Mouse (Mus musculus) thymus, postnatal 10 days (tissue): Measurements from ENCODE around the gene Paf1.

Experiments
- DNase-seq, 2 experiments: peaks; one replicate each; pipeline ENCODE4 v3.0.0; 2021; ENCODE audit warnings: low spot score in 2 of 2

The Paf1 gene

DNA sequence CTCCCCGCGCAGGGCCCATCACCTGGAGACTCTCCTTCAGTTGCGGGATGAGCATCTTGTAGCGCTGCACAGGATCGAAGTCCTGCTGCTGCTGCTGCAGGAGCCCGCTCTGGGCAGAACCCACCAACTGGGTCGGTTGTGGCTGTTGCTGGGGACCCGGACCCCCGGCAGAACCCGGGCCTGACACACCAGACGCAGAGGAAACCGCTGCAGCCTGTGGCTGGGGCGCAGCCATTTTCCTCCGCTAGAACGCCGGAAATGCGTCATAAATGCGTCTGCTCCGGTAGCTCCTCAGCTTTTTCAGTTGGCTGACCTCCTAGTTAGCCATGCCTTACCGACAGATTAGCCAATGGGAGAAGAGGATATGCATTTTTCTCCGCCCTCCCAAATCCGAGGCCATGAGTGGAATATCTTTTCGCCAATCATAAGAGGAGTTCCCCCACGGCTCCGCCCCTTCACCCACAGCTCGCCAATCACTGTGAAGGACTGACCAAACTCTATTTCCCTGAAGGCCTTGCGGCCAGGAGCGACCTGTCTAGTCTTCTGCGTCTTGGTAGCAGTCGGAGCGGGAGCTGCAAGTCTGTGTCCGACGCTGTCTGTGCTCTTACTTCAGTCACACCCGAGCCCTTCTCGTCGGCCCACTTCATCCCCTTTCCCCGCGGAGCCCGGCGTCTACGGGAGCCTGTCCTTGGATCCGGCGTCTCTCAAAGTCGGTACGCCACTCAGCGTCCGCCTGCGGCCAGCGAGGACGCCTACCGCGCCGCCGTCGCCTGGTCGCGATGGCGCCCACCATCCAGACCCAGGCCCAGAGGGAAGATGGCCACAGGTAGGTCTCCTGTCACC lies at the start of gene Paf1, which contains the start of gene Med29:
Paf1 (plus strand) TSS at position 523 of the 843 bp plus-strand sequence.
Med29 (minus strand) TSS at position 280 of the 843 bp plus-strand sequence.
- DNase-seq = peak; percentile 90 to 94

DNA sequence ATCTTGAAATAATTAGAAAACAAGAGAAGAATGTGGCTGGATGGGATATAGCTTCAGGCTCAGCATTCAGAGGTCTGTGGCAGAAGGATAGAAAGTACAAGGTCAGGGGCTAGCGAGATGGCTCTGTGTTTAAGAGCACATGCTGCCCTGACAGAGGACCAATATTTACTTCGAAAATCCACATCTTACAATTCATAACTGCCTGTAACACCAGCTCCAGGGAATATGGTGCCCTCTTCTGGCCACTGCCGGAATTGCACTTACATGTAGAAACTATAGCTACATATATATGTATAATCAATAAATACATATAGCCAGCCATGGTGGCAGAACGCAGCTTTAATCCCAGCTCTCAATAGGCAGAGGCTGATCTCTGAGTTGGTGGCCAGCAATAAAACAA lies 48.1 kb upstream of the Paf1 start:
- peak; percentile 29 to 67 for DNase-seq

DNA sequence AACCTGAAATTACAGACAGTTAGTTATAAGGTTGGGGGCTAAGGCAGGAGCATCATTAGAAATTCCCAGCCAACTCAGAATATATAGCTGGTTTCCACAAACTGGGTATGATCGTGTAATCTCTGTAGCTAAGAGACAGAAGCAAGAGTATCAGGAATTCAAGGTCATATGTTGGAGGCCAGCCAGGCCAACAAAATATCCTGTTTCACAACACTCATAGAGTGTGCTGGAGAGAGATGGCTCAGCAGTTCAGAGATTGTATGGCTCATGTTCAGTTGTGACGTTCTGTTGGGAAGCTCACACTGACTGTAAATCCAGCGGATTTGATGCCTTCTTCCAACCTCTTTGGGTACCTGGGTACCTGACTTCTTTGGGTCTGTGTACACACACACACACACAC lies 45.0 kb upstream of the Paf1 start:
- no peak for DNase-seq

DNA sequence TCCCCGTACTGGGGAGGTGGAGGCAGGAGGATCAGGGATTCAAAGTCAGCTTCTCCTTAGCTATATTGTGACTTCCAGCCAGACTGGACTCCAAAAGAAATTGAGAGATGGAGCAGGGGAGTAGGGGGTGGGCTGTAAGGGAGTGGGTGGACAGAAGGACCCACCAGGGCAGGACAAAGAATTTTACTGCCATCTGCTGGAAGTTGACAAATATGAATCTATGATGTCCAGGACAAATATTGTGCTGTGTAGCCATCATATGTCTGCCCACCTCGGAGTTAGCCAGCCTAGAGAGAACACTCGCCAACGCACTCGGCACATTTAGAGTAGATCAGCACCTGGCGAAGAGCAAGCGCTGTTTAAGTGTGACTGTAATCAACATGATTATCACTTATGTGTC lies 44.1 kb upstream of the Paf1 start:
- no peak for DNase-seq

DNA sequence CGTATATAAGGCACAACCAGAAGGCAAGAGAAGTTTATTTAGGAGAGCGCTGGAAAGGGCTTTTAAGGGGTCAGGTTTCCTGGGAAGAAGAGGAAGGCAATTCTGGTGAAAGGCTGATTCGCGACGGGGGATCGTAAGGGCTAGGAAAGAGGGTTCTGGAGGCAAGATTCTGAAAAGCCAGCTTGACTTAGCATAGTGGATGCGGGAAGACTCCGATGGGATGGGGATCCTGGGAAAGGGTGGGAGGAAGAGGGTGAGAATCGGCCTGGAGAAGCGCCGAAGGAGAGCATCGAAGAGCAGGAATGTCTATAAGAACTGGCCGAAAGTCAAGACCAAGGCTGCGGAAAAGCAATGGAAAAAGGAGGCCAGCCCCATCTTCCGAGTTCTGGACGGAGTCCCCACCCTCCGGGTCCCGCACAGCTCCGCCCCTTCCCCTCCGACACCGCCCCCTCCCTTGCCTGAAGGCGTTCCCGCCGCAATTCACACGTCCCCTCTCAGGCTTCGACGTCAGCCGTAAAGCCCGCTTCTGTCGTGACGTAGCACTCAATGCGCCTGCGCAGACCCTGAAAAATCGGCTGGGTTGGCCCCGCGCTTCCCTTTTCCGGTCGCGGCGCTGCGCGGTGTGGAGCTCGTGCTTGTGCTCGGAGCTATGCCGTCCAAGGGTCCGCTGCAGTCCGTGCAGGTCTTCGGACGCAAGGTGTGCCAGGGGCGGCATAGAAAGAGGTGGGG lies 42.4 kb upstream of the Paf1 start, which contains the start of gene Rps16:
Rps16 (plus strand) TSS at position 498 of the 729 bp plus-strand sequence.
- peak; percentile 98 to 99 for DNase-seq

DNA sequence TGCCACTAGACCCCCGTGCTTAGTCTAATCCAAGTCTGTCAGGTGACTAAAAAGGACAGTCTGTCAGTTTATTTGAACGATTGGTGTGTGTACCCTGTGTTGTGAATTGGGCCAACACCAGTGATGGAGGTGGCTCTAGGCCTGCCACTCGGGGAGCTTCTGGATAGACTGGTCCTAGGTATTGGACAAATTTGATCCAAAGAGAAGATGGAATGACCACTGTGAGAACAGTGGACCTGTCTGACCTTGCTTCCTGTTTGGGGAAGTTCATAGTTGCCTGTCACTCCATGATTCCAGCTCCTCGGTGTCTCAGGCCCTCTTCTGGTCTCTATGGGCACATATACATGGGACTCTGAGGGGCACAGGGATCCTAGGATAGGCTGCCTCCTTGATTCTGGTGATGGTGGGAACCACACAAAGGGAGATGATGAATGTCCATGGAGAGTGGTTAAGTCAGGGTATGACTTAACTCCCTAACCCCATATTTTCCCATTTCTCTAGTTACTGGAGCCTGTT lies 41.0 kb upstream of the Paf1 start:
- no peak for DNase-seq

DNA sequence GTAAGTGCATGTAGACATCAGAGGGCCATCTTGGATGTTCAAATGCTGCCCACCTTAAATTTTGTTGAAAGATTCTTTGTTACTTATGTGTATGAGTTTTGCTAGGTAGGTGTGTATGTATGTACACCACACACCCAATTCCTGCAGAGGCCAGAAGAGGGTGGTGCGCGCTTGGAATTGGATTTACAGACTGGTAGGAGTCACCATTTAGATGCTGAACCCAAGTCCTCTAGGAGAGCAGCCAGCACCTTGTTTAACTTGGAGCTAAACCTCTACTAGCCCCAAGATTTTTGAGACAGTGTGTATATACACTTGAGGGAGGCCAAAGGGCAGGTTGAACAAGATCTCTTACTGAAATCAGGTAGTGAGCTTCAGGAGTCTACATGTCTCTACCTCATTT lies 39.5 kb upstream of the Paf1 start:
- DNase-seq = no peak

DNA sequence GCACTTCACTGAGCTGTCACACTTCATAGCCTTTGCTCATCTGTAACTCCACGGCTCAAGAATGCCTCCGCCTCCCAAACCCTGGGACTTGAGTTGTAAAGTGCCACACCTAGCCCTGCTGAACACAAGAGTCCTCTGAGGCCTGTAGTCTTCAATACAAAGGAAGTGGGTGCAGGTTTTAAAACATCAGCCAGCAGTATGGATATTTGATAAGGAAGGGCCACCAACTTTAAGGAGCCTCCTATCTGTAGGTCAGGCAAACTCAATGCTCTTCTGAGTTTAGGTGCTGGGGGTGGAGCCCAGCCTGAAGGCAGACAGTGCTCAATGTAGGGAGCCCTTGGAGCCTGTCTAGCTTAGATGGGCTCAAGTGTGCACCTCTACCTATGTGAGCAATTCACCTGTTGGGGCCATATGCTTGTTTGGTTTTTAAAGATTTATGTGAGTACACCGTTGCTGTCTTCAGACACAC lies 38.6 kb upstream of the Paf1 start:
- DNase-seq = no peak

DNA sequence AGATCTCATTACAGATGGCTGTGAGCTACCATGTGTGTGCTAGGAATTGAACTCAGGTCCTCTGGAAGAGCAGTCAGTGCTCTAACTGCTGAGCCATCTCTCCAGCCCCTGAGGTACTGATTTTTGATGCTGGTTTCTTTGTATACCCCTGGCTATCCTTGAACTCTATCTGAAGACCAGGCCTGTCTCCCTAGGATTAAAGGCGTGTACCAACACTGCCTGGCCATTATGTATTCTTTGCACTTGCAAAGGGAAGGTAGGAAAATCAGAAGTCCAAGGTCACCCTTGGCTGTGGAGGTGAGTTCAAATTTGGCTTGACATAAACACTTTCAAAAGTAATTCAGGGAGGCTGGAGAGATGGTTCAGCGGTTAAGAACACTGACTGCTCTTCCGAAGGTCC lies 38.2 kb upstream of the Paf1 start:
- DNase-seq = no peak

DNA sequence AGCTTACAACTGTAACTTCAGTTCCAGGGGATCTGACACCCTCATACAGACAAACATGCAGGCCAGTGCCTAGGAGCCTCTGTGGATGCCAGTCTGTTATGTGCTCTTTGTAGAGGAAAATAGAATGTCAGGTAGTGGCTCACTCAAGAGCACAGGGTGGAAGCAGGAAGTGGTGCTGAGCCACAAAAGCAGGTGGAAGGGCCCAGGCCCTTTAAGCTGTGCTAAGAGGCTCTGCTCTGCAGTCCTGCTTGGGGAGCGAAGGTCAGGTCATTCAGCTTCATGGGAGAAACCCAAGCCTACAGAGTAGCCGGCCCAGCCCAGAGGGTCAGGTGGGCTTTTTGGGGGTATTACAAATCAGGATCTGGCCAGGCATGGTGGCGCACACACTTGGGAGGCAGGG lies 37.5 kb upstream of the Paf1 start:
- peak; percentile 49 to 58 for DNase-seq

DNA sequence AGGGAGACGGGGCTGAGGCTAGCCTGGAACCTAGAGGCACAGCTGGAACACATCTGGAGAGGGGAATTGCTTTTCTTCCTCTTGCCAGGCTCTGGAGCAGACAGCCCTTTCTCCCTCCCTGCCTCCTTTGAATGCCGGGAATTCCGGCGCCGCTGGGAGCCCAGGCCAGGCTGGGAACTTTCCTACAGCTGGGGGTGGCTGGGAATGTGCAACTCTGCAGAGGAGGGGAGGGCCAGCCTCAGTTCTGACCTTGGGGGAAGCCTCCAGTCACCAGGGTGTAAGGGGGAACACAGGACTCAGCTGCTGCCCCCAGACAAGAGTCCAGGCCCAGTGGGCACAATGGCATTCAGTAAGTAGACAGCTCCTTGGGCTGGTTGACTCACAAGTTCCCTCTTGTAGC lies 35.8 kb upstream of the Paf1 start:
- DNase-seq = no peak

DNA sequence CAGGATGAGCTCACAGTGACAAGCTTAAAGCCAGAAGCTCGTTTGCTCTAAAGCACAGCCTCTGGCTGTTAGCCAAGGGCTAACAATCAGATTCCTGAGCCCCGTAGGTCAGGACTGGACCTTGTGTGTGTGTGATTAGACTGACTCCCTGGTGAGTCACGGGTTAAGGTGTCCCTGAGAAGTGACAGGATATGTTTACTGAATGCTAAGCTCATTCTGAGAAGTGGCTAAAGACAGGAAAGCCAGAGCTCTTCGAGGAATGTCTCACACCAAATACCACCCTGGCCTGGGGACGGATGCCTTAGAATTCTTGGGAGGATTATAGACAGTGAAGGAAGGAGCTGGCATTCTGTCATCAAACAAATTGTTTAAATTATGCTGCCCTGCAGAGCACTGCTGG lies 34.8 kb upstream of the Paf1 start:
- no peak for DNase-seq

DNA sequence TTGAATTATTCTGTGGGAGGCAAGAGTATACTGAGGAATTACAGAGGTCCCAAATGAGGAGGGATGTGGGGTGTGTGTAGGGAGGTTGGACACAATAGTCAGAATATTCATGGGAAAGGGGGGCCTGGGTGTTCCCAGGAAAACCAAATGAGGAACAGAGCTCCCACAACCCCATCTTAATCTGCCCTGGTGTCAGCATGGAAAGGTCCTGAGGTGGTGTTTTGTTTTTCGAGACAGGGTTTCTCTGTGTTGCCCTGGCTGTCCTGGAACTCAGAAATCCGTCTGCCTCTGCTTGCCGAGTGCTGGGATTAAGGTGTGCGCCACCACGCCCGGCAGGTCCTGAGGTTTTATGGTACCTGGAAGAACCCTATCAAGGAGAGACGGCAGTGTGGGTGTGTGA lies 34.3 kb upstream of the Paf1 start:
- DNase-seq = no peak

DNA sequence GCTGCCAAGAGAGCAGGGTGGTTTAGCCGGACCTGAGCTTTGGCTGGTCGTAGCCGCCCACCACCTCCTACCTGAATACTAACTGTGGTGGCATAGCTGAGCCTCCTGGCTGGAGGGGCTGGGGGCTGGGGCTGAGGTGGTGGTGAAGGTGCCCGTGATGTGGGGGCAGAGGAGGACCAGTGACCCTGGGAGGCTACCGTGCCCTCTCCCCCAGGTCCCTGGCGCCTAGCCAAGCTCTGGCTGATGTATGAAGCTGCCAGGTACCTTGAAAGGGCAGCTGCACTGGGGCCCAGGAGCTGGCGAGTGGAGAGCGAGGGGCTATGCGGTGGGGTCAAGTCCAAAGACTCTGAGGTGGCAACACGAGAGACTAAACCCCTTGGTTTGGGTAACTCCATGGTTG lies 32.9 kb upstream of the Paf1 start:
- DNase-seq = no peak

DNA sequence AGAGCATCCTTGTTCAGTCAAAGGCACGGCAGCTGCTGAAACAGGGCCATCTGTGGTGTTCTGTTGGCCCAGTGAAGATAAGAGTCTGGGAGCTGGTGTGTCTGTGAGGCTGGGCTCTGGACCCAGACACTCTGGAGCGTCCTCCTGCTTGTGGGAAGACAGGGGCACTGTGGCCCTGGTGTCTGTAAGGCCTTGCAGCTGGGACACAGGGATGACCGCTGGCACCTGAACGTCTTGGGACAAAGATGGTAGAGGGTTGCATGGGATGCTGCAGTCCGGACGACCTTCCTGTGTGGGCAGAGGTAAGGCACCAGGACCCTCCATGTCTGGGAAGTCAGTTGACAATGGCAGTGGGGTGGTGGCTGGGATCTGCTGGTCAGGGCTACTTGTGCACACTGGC lies 32.5 kb upstream of the Paf1 start:
- no peak for DNase-seq

DNA sequence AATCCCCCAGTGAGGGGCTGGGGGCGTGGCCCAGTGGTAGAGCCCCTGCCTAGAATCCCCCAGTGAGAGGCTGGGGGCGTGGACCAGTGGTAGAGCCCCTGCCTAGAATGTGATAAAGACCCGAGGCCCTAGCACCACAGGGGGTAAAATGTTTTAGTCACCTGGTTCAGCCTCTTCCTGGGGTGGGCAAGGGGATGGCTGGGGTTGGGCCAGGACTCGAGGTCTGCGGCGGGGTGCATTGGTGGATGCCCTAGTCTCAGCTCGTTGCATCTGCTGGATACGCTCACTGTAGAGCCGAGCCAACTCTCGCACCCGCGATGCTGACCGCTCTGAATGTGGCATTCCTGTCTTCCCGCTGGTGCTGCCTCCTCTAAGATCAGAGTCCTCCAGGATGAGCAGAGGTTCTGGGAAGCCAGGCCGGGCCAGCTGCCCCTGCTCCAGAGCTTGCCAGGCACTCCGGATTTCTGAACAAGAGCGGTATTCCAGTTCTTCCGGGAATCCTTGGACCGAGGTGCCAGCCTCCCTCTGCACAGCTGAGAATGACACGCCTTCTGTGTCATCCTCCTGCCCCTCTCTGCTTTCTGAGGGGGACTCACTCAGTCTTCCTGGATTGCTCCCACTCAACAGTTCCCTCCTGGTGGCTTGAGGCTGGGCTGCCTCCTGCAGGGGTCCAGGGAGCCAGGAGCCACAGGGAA lies 31.0 kb upstream of the Paf1 start:
- DNase-seq = no peak

DNA sequence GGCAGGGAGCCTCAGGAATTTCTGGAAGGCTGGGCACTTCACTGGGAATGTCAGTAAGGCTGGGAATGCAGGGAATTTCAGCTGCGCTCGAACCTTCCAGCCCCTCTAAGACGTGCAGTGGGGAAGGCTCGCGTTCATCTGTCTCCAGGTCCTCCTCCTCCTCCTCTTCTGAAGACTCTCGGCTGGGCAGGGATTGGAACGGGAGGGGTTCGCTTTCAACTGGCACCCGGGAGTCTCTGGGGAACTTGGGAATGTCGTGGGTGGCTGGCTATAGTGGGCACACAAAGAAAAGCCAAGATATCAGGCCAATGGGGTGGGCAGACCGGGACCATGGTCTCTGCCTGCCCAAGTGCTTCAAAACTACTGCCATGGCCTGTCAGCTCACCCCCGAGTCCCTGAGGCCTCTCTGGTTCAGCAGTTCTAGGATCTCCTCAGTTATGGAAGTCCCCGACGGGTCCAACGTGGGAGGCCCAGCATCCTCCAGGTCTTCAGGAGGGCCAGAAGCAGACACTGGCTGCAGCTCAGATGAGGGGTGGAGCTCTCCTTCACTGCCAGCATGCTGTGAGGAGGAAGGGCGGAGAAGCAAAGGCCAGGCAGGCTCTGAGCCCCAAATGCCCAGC lies 30.2 kb upstream of the Paf1 start:
- DNase-seq = no peak

DNA sequence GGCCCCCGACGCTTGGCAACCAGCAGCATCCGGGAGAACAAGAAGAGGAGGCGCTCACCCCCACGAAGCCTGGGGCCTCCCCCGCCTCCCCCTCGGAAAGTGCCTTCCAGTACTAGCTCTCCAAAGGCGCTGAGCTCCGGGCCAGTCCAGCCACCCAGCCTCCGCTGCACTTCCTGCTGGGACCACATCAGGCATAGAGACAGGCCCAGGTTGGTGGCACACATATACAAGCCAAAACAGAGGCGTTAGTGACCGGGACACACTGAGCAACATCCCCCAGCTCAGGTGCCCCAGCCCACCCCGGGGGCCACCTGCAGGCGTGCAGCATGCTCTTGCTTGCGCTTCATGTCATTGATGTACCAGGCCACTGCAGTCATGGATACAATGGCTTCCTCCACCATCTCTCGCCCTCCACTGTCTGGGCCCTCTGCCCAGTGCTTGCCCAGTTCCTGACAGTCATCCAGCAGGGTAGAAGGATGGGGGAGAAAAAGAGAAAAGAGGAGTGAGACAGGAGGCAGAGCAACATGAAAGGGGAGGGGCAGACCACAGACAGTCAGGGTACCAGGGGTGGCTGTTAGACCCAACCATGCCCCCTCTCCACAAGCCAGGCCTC lies 25.0 kb upstream of the Paf1 start:
- DNase-seq = no peak

DNA sequence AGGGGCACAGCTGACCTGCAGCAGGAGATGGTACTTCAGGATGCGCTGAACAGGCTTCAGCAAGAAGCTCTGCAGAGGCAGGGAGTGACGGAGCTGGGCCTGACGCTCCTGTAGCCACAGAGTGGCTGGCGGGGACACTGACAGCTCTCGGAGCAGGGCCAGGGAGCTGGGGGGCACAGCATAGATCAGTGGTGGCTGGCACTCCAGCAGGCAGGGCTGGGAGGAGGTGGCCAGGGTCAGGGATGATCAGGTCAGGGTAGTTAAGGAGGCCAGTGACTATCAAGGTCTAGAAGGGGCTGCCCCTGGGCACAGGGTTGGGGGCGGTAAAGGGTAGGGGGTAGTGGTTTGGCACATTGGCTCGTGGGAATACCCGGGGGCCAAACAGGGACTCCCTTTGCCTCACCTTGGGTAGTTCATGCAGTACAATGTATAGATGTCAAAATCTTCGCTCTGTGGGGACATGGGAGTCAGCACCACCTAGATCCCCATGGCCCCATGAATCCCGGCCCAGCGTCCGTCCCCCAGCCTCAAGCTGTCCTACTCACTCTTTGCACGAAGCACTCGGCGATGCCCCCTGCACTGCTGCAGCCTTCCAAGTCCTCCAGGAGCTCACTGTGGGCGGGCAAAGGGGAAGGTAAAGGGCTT lies 24.4 kb upstream of the Paf1 start:
- no peak for DNase-seq

DNA sequence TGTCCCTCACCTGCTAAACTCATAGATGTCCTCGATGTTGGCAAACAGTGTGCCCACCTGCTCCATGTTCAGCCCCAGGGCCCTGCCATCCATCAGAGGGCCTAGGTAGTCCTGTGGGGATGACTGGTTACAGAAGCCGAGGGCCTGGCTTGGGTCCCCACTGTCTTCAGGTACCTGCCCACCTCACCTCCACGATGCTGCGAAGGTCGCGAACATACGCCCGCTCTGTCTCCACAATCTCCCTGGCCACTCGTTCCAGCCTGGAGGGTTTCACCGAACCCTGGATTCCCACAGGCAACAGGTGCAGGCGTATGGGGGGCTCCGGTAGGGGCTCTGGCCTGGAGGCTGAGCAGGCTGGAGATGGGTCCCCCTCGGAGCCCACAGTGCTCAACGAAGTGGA lies 22.7 kb upstream of the Paf1 start:
- no peak for DNase-seq
